Mouse (Mus musculus) liver, postnatal 0 days (tissue): ENCODE measurements around the gene Gjb1. TPM values are rescaled to one million over a fixed set of nuclear protein-coding genes. Genes with fewer than 3 reads are reported as not detected.
A peak's percentile ranks its signal among the peaks of the same experiment; 100 is the strongest.
"Not testable (repeated sequence)": the region's sequence is repeated elsewhere in the genome, so short reads cannot be mapped to it uniquely, and the experiment has no call there.

Experiments used
- ATAC-seq: fragments of 200-750 bp; cut with Nextera tagmentation; 2 replicates; pipeline ENCODE4 v1.8.0; 2017; ENCODE audit warnings: mild to moderate bottlenecking, moderate library complexity
- DNase-seq: peaks from one replicate; pipeline ENCODE4 v3.0.0-alpha.2; 2016
- H3K27ac ChIP-seq: fragments of 300-500 bp; sonication (generic); 2 replicates; pipeline ENCODE4 v1.5.1; 2014; ENCODE audit warnings: antibody characterized with exemption, moderate library complexity, mild to moderate bottlenecking, low read depth
- H3K27me3 ChIP-seq: fragments of 300-500 bp; sonication (generic); 2 replicates; pipeline ENCODE4 v1.6.1; 2014; ENCODE audit warnings: low read length, control low read depth, mixed read lengths; ENCODE audit not compliant: insufficient read depth
- H3K36me3 ChIP-seq: fragments of 300-500 bp; sonication (generic); replicated peaks from 2 replicates; pipeline ENCODE4 v1.6.1; 2014; ENCODE audit warnings: mild to moderate bottlenecking, control low read depth, low read length, moderate library complexity, mixed read lengths; ENCODE audit not compliant: insufficient read depth
- H3K4me1 ChIP-seq: fragments of 300-500 bp; sonication (generic); 2 replicates; pipeline ENCODE4 v1.6.1; 2014; ENCODE audit warnings: antibody characterized with exemption, mild to moderate bottlenecking, control low read depth; ENCODE audit not compliant: insufficient read depth
- H3K4me2 ChIP-seq: fragments of 300-500 bp; sonication (generic); 2 replicates; pipeline ENCODE4 v1.6.1; 2014; ENCODE audit warnings: low read depth, mild to moderate bottlenecking, low read length, moderate library complexity, mixed read lengths
- H3K4me3 ChIP-seq: fragments of 300-500 bp; sonication (generic); 2 replicates; pipeline ENCODE4 v1.5.1; 2014; ENCODE audit warnings: low read depth, low read length
- H3K9ac ChIP-seq: fragments of 300-500 bp; sonication (generic); replicated peaks from 2 replicates; pipeline ENCODE4 v1.6.1; 2014; ENCODE audit warnings: mild to moderate bottlenecking, moderate library complexity
- H3K9me3 ChIP-seq: fragments of 300-500 bp; sonication (generic); 2 replicates; pipeline ENCODE4 v1.6.1; 2016; ENCODE audit warnings: mild to moderate bottlenecking, control low read depth, low read length, mixed read lengths
- CTCF ChIP-seq: sonication (generic); IDR thresholded peaks from 2 replicates; pipeline ENCODE4 v1.5.1; 2016; ENCODE audit warnings: antibody characterized with exemption, low read depth
- EP300 ChIP-seq: IDR thresholded peaks from 2 replicates; pipeline ENCODE4 v1.6.1; 2016; ENCODE audit warnings: antibody characterized with exemption, low read depth, mild to moderate bottlenecking
- WGBS: fragments of 180-500 bp; shearing (Covaris S2); extraction: QIAGEN DNeasy Blood & Tissue Kit; methylation state at CpG from one replicate; pipeline ENCODE4 v1.1.7; 2014; ENCODE audit not compliant: insufficient replicate concordance; 5-methylcytosine and 5-hydroxymethylcytosine counted together
- polyA plus RNA-seq: library from polyadenylated mRNA; unstranded; fragments of >200 nt; fragmentation: Nextera tagmentation; extraction: Ambion mirVana; gene quantifications from 2 replicates; pipeline ENCODE4 v1.2.1, GENCODE M21; 2015

Gene Gjb1
- polyA plus RNA-seq: 420 and 460 TPM in 2 replicates

DNA sequence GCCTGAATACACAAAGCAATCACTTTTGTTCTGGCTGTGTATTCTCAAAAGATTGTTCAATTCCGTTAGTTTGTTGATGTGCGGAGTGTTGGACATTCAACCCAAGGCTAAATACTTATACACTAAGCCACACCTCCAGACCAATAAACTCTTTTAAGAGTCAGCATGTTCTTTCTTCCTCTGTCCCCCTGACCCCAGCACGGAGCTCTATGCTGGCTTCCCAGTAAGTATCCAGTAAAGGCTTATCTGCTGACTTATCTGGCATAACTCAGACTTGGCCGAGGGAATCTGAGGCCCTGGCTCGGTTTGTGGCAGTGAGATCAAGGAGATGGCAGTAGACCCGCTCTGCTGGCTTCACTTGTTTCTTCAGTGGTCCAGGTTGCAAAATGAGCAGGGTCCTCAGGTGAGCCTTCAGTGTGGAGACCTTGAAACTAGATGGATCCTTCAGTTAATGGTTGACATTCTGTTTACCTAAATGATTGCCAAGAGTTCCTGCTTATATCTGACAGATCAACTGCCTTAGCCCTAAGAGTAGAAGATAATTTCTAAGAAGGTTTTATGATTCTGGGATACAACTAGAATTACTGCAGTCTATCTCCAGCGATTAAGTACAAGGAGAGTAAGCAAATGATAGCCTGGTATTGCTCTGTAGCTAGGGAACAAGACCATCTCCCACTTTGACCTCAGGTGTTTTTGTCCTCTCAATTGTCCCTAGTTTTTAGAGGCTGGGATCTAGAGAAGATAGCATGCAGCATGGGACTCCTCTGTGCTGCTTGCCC, at the start of gene Gjb1:
Gjb1 (plus strand) TSS at position 189 of the 779 bp plus-strand sequence.
- Histone ChIP-seq H3K27me3 (no peaks in the 10 kb centered on the region), H3K4me1 (peaks cover 3% of the 10 kb centered on the region; the same call in 1 of the 2 replicates), H3K36me3 (no peaks in the 10 kb centered on the region), H3K9me3 (no peaks in the 10 kb centered on the region), H3K4me2 (peak within 1 kb of the TSS; percentile 14; the same call in 1 of the 2 replicates), H3K27ac (peak within 1 kb of the TSS; percentile 80), H3K9ac (peak within 1 kb of the TSS; percentile 46; the same call in 1 of the 2 replicates), H3K4me3 (peak within 1 kb of the TSS; percentile 39)
- WGBS: 51% methylated on average over 7 of the region's 7 CpGs
- ATAC-seq (peak; percentile 64), DNase-seq (no peak)
- peak; percentile 15; the same call in 1 of the 2 replicates for TF ChIP-seq EP300
- no peak for TF ChIP-seq CTCF

GRCm38 (mm10) chrX:101329372-101330028, 46.7 kb upstream of the Gjb1 start:
- no peak overlapping the region for H3K9ac ChIP-seq
- no peak overlapping the region for H3K27ac ChIP-seq
- no peaks in the 10 kb centered on the region for H3K36me3 ChIP-seq
- H3K4me1 ChIP-seq: peaks cover 5% of the 10 kb centered on the region; the same call in 1 of the 2 replicates
- no peak overlapping the region for H3K4me2 ChIP-seq
- ATAC-seq: no peak
- no peaks in the 10 kb centered on the region for H3K9me3 ChIP-seq
- H3K4me3 ChIP-seq: no peak overlapping the region
- 26% methylated on average over 9 of the region's 10 CpGs for WGBS
- TF ChIP-seq EP300 (no peak), CTCF (peak; percentile 84)
- peak; percentile 51 for DNase-seq
- H3K27me3 ChIP-seq: no peaks in the 10 kb centered on the region

DNA sequence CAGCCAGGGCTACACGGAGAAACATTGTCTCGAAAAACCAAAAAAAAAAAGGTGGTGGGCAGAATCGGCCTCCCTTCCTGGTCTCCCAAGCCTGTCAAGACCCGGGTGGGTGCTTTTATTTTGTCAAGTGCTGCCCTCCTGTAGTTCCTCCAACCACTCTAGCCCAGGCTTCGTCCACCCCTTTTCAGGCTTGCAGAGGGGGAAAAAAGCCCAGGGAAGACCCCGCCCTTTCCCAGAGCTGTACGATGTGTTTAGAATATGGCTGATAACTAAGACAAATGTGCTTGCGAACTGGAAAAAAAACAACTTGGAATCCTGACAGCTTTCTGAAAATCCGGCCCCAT, 44.2 kb upstream of the Gjb1 start:
- Histone ChIP-seq H3K4me1 (peaks cover 5% of the 10 kb centered on the region; the same call in 1 of the 2 replicates), H3K4me3 (peak overlapping the region; percentile 48), H3K9ac (peak overlapping the region; percentile 58), H3K4me2 (peak overlapping the region; percentile 71), H3K36me3 (no peaks in the 10 kb centered on the region), H3K27me3 (no peaks in the 10 kb centered on the region), H3K27ac (peak overlapping the region; percentile 92), H3K9me3 (no peaks in the 10 kb centered on the region)
- 32% methylated on average over 9 of the region's 9 CpGs for WGBS
- ATAC-seq: peak; percentile 6
- TF ChIP-seq EP300 (no peak), CTCF (no peak)
- DNase-seq: no peak

DNA sequence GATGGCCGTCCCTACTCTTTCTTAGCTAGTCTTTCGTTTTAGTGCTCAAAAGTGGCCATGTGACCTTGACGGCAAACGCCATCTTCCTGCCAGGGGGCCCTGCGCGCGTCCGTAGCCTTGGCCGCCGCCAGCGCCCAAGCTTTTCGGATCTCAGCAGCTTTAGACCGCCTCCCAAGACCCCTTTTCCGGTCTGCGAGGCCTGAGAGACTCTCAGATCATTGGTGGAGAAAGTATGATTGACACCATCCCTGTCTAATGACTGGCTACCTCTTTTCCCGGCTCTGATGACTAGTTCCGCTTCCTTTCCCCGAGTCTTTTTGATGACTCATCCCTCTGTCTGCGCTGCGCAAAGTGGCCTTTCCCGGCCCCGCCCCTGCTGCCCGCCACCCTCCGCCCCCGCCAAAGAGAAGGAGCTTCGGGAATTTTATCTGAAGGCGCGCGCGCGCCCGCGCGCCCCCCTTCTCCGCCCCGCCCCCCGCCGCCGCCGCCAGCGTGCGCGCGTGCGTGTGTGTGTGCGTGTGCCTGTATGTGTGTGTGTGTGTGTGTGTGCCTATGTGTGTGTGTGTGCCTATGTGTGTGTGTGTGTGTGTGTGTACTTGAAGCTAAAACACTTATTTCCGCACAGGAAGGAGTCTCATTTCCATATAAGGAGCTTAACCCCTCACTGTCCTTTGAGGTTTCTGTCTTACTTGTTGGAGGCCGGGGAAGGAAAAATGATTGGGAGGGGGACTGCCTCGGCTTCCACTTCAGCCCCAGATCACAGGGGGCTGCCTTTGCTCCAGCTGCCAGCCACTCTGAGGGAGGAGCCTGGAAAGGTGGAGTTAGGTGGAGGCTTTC, 43.6 kb upstream of the Gjb1 start:
- peak overlapping the region; percentile 71 for H3K4me2 ChIP-seq
- H3K27me3 ChIP-seq: no peaks in the 10 kb centered on the region
- no peaks in the 10 kb centered on the region for H3K36me3 ChIP-seq
- H3K9me3 ChIP-seq: no peaks in the 10 kb centered on the region
- peak overlapping the region; percentile 58 for H3K9ac ChIP-seq
- WGBS: 16% methylated on average over 37 of the region's 49 CpGs
- peak overlapping the region; percentile 92 for H3K27ac ChIP-seq
- ATAC-seq: peak; percentile 96
- H3K4me3 ChIP-seq: peak overlapping the region; percentile 48
- no peak for TF ChIP-seq CTCF
- TF ChIP-seq EP300: peak; percentile 45; the same call in 1 of the 2 replicates
- peaks cover 5% of the 10 kb centered on the region; the same call in 1 of the 2 replicates for H3K4me1 ChIP-seq
- peak; percentile 87 for DNase-seq

DNA sequence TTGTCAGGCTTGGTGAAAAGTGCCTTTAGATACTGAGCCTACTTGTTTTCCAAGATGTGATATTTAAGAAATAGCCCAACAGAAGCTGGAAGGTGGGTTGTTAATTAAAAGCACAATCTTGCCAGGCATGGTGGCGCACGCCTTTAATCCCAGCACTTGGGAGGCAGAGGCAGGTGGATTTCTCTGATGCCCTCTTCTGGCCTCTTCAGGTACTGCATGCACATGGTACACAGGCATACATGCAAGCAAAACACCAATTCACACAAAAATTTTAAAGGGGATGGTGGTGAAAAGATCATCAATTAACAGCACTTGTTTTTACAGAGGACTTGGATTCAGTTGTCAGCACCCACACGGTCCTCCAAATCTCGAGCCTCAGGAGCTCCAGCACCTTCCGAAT, 41.6 kb upstream of the Gjb1 start:
- TF ChIP-seq CTCF (peak; percentile 73), EP300 (no peak)
- DNase-seq (peak; percentile 55), ATAC-seq (no peak)
- H3K27me3 ChIP-seq: no peaks in the 10 kb centered on the region
- no peaks in the 10 kb centered on the region for H3K36me3 ChIP-seq
- 86% methylated on average over 5 of the region's 5 CpGs for WGBS
- no peak overlapping the region for H3K4me2 ChIP-seq
- no peak overlapping the region for H3K4me3 ChIP-seq
- H3K4me1 ChIP-seq: peaks cover 5% of the 10 kb centered on the region; the same call in 1 of the 2 replicates
- H3K9ac ChIP-seq: no peak overlapping the region
- no peak overlapping the region for H3K27ac ChIP-seq
- no peaks in the 10 kb centered on the region for H3K9me3 ChIP-seq

GRCm38 (mm10) chrX:101338666-101339065, 37.5 kb upstream of the Gjb1 start:
- no peaks in the 10 kb centered on the region for H3K36me3 ChIP-seq
- H3K4me1 ChIP-seq: no peaks in the 10 kb centered on the region
- no peak overlapping the region for H3K4me3 ChIP-seq
- H3K9me3 ChIP-seq: no peaks in the 10 kb centered on the region
- no peak overlapping the region for H3K9ac ChIP-seq
- DNase-seq: no peak
- H3K27ac ChIP-seq: no peak overlapping the region
- WGBS: 45% methylated on average over 4 of the region's 4 CpGs
- H3K27me3 ChIP-seq: no peaks in the 10 kb centered on the region
- ATAC-seq: no peak
- H3K4me2 ChIP-seq: no peak overlapping the region
- 0 out of 2 replicates have a peak, but pooled peaks have one; percentile 13 for TF ChIP-seq CTCF
- TF ChIP-seq EP300: no peak

- H3K36me3 ChIP-seq, H3K4me1 ChIP-seq, H3K4me2 ChIP-seq, DNase-seq, H3K4me3 ChIP-seq, H3K27ac ChIP-seq, H3K27me3 ChIP-seq, H3K9ac ChIP-seq, H3K9me3 ChIP-seq, ATAC-seq: not testable (repeated sequence)
- 71% methylated on average over 2 of the region's 2 CpGs for WGBS
These were observed 33.3 kb upstream of the Gjb1 start for GRCm38 (mm10) chrX:101342837-101343236.
